10 mouse cellular contexts compared by ENCODE assay signal in the genomic region with DNA sequence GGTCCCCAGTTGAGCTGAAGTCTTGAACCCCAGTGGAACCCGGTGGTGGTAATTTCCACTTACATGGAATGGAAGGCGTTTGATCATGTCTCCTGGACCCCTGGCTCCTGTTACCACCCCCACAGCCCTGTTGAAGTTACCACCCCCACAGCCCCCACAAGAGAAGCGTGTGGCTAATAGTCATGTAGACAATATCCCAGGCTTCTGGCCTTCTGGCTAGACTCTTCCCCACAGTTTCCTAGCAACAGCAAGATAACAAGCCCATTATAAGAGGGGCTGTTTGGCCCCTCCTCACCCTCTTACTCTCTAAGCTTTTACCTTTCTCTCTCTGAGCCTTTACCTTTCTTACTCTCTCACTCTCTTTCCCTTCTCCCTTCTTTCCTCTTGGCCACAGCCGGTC.
DNase-seq lines count a peak whose midpoint lies in the region; ATAC-seq lines count a peak whose summit lies in the region.
"Had no signal": no experiment of that assay in that cellular context is flagged by ENCODE, and none has a peak within 500 bp of the region (broad histone marks: within the 10 kb centered on the region; RNA-seq: fewer than 3 reads in every experiment).

No protein-coding gene starts in this region.

- WGBS in midbrain, embryonic 10.5 days: 71% methylated on average over 4 of the region's 4 CpGs
- WGBS in midbrain, embryonic 11.5 days: 61% methylated on average over 4 of the region's 4 CpGs
- 51% methylated on average over 4 of the region's 4 CpGs for WGBS in forebrain, embryonic 14.5 days
- 67% methylated on average over 4 of the region's 4 CpGs for WGBS in limb, embryonic 12.5 days
- WGBS in stomach, embryonic 16.5 days: 57% methylated on average over 4 of the region's 4 CpGs
- 68% methylated on average over 4 of the region's 4 CpGs for WGBS in kidney, embryonic 14.5 days

- H3K36me3 ChIP-seq in midbrain, embryonic 10.5 days: peaks cover 67% of the 10 kb centered on the region
- H3K36me3 ChIP-seq in midbrain, embryonic 11.5 days (ENCODE audit: control insufficient read depth, insufficient read depth, low read length): peaks cover 15% of the 10 kb centered on the region
- peaks cover 65% of the 10 kb centered on the region for H3K36me3 ChIP-seq in forebrain, embryonic 14.5 days (ENCODE audit: control insufficient read depth, insufficient read depth, low read length)
- H3K36me3 ChIP-seq in limb, embryonic 12.5 days: peaks cover 56% of the 10 kb centered on the region
- H3K36me3 ChIP-seq in stomach, embryonic 16.5 days (ENCODE audit: control insufficient read depth, insufficient read depth, low read length): peaks cover 9% of the 10 kb centered on the region
- peaks cover 28% of the 10 kb centered on the region for H3K36me3 ChIP-seq in kidney, embryonic 14.5 days (ENCODE audit: control insufficient read depth, insufficient read depth, low read length)

- peaks cover 32% of the 10 kb centered on the region for H3K4me1 ChIP-seq in midbrain, embryonic 10.5 days
- H3K4me1 ChIP-seq in midbrain, embryonic 11.5 days (ENCODE audit: control insufficient read depth, insufficient read depth, low read length): peaks cover 11% of the 10 kb centered on the region; the same call in 1 of the 2 replicates
- peaks cover 20% of the 10 kb centered on the region for H3K4me1 ChIP-seq in forebrain, embryonic 14.5 days (ENCODE audit: control insufficient read depth, insufficient read depth, low read length)
- H3K4me1 ChIP-seq in limb, embryonic 12.5 days (replicated peaks): peaks cover 25% of the 10 kb centered on the region
- peaks cover 9% of the 10 kb centered on the region; the same call in 1 of the 2 replicates for H3K4me1 ChIP-seq in stomach, embryonic 16.5 days (ENCODE audit: control insufficient read depth, insufficient read depth, low read length)
- H3K4me1 ChIP-seq in kidney, embryonic 14.5 days (ENCODE audit: control insufficient read depth, insufficient read depth, low read length): peaks cover 11% of the 10 kb centered on the region; the same call in 1 of the 2 replicates

- H3K27ac ChIP-seq in midbrain, embryonic 10.5 days (replicated peaks): peak overlapping the region; percentile 63
- H3K27ac ChIP-seq in midbrain, embryonic 11.5 days (ENCODE audit: low read depth, low read length): no peak overlapping the region
- H3K27ac ChIP-seq in forebrain, embryonic 14.5 days (ENCODE audit: low read depth, low read length): peak overlapping the region; percentile 68
- peak overlapping the region; percentile 47; the same call in 1 of the 2 replicates for H3K27ac ChIP-seq in limb, embryonic 12.5 days
- H3K27ac ChIP-seq in stomach, embryonic 16.5 days (ENCODE audit: low read length): peak overlapping the region; percentile 21; the same call in 1 of the 2 replicates
- H3K27ac ChIP-seq in kidney, embryonic 14.5 days (ENCODE audit: low read depth, low read length): no peak overlapping the region; the same call in 1 of the 2 replicates

- H3K9me3 ChIP-seq in midbrain, embryonic 10.5 days (replicated peaks): no peaks in the 10 kb centered on the region
- H3K9me3 ChIP-seq in midbrain, embryonic 11.5 days (ENCODE audit: control insufficient read depth, low read length): no peaks in the 10 kb centered on the region
- no peaks in the 10 kb centered on the region for H3K9me3 ChIP-seq in forebrain, embryonic 14.5 days (replicated peaks; ENCODE audit: control insufficient read depth, low read length)
- H3K9me3 ChIP-seq in limb, embryonic 12.5 days: no peaks in the 10 kb centered on the region
- H3K9me3 ChIP-seq in stomach, embryonic 16.5 days (replicated peaks; ENCODE audit: control insufficient read depth, low read length): no peaks in the 10 kb centered on the region
- H3K9me3 ChIP-seq in kidney, embryonic 14.5 days (ENCODE audit: control insufficient read depth, low read length): no peaks in the 10 kb centered on the region

- H3K27me3 ChIP-seq in midbrain, embryonic 10.5 days (ENCODE audit: low read depth, poor library complexity, severe bottlenecking): no peaks in the 10 kb centered on the region
- no peaks in the 10 kb centered on the region for H3K27me3 ChIP-seq in midbrain, embryonic 11.5 days (ENCODE audit: control insufficient read depth, insufficient read depth, low read length)
- H3K27me3 ChIP-seq in forebrain, embryonic 14.5 days (replicated peaks; ENCODE audit: control insufficient read depth, insufficient read depth, low read length): no peaks in the 10 kb centered on the region
- H3K27me3 ChIP-seq in limb, embryonic 12.5 days: no peaks in the 10 kb centered on the region
- H3K27me3 ChIP-seq in stomach, embryonic 16.5 days (ENCODE audit: control insufficient read depth, insufficient read depth, low read length): no peaks in the 10 kb centered on the region
- H3K27me3 ChIP-seq in kidney, embryonic 14.5 days (ENCODE audit: control insufficient read depth, insufficient read depth, low read length): no peaks in the 10 kb centered on the region

- no peak for ATAC-seq in midbrain, embryonic 11.5 days (ENCODE audit: low FRiP score)
- peak; percentile 27; the same call in 1 of the 2 replicates for ATAC-seq in forebrain, embryonic 14.5 days
- no peak for ATAC-seq in limb, embryonic 12.5 days (ENCODE audit: insufficient number of reproducible peaks, insufficient read depth, low FRiP score, low TSS enrichment, low read depth)
- ATAC-seq in stomach, embryonic 16.5 days (ENCODE audit: insufficient read depth, low FRiP score): no peak
- ATAC-seq in kidney, embryonic 14.5 days (ENCODE audit: low FRiP score, low TSS enrichment): no peak

- H3K9ac ChIP-seq in midbrain, embryonic 11.5 days (ENCODE audit: low read length): no peak overlapping the region
- H3K9ac ChIP-seq in forebrain, embryonic 14.5 days (ENCODE audit: low read length): no peak overlapping the region
- H3K9ac ChIP-seq in limb, embryonic 12.5 days (replicated peaks): no peak overlapping the region
- no peak overlapping the region for H3K9ac ChIP-seq in stomach, embryonic 16.5 days (ENCODE audit: low read length)
- no peak overlapping the region for H3K9ac ChIP-seq in kidney, embryonic 14.5 days (ENCODE audit: low read depth, low read length)

- H3K4me3 ChIP-seq in midbrain, embryonic 10.5 days: no peak overlapping the region
- no peak overlapping the region for H3K4me3 ChIP-seq in midbrain, embryonic 11.5 days (ENCODE audit: low read depth, low read length)
- no peak overlapping the region for H3K4me3 ChIP-seq in forebrain, embryonic 14.5 days (ENCODE audit: low read depth, low read length)
- H3K4me3 ChIP-seq in limb, embryonic 12.5 days (replicated peaks): no peak overlapping the region
- no peak overlapping the region for H3K4me3 ChIP-seq in stomach, embryonic 16.5 days (replicated peaks; ENCODE audit: low read length)
- no peak overlapping the region for H3K4me3 ChIP-seq in kidney, embryonic 14.5 days (ENCODE audit: low read length)

- no peak overlapping the region for H3K4me2 ChIP-seq in midbrain, embryonic 11.5 days
- H3K4me2 ChIP-seq in forebrain, embryonic 14.5 days (ENCODE audit: low read length): no peak overlapping the region
- H3K4me2 ChIP-seq in limb, embryonic 12.5 days: no peak overlapping the region
- H3K4me2 ChIP-seq in stomach, embryonic 16.5 days (ENCODE audit: low read depth, low read length): no peak overlapping the region
- H3K4me2 ChIP-seq in kidney, embryonic 14.5 days (replicated peaks; ENCODE audit: low read depth, low read length): no peak overlapping the region

- DNase-seq in midbrain, embryonic 10.5 days (ENCODE audit: low spot score): no peak
- no peak for DNase-seq in midbrain, embryonic 11.5 days (ENCODE audit: low spot score, missing footprints)
- peak; percentile 60 for DNase-seq in forebrain, embryonic 14.5 days (ENCODE audit: low spot score)
- no peak for DNase-seq in kidney, postnatal 14 days
- DNase-seq: adrenal gland, adult 8-10 months; cerebellum, adult 18-20 months; thymus, postnatal 25 days had no signal

Comparison
In these comparisons a context has a peak if more than half of its experiments do, and no peak if none do; other contexts are left out.
1. H3K27ac ChIP-seq: peak in midbrain, embryonic 10.5 days (single experiment), forebrain, embryonic 14.5 days (single experiment), limb, embryonic 12.5 days (single experiment) and stomach, embryonic 16.5 days (single experiment); none in midbrain, embryonic 11.5 days (single experiment) and kidney, embryonic 14.5 days (single experiment).